Mouse (Mus musculus): ENCODE results near the gene Ubxn7.

Ubxn7 gene

GRCm38 (mm10) chr16:32382901-32383300, 50.8 kb downstream of the Ubxn7 start:
- DNase-seq (ENCODE audit: low spot score in 2 of 2) = no peak

- no peak for DNase-seq (ENCODE audit: low spot score in 2 of 2)
These were observed 52.8 kb downstream of the Ubxn7 start for GRCm38 (mm10) chr16:32384885-32385284.

GRCm38 (mm10) chr16:32386826-32387225, 54.8 kb downstream of the Ubxn7 start:
- no peak for DNase-seq (ENCODE audit: low spot score in 2 of 2)

GRCm38 (mm10) chr16:32389049-32389448, 57.0 kb downstream of the Ubxn7 start:
- no peak for DNase-seq (ENCODE audit: low spot score in 2 of 2)

GRCm38 (mm10) chr16:32389841-32390240, 57.8 kb downstream of the Ubxn7 start:
- no peak for DNase-seq (ENCODE audit: low spot score in 2 of 2)

- no peak for DNase-seq (ENCODE audit: low spot score in 2 of 2)
These were observed 58.8 kb downstream of the Ubxn7 start for GRCm38 (mm10) chr16:32390882-32391281.

GRCm38 (mm10) chr16:32395679-32396540, 63.9 kb downstream of the Ubxn7 start:
- DNase-seq (ENCODE audit: low spot score in 2 of 2) = no peak

- no peak for DNase-seq (ENCODE audit: low spot score in 2 of 2)
These were observed 64.4 kb downstream of the Ubxn7 start for GRCm38 (mm10) chr16:32396541-32396835.

- DNase-seq (ENCODE audit: low spot score in 2 of 2) = no peak
These were observed 66.1 kb downstream of the Ubxn7 start for GRCm38 (mm10) chr16:32398206-32398605.

- no peak for DNase-seq (ENCODE audit: low spot score in 2 of 2)
These were observed 68.2 kb downstream of the Ubxn7 start, which contains the start of gene Tm4sf19 for GRCm38 (mm10) chr16:32400267-32400666. Gene Tm4sf19, plus strand, starts transcription at chr16:32400506.

- DNase-seq (ENCODE audit: low spot score in 2 of 2) = no peak
These were observed 69.4 kb downstream of the Ubxn7 start for GRCm38 (mm10) chr16:32401335-32401965.

GRCm38 (mm10) chr16:32402818-32403217, 70.8 kb downstream of the Ubxn7 start:
- no peak for DNase-seq (ENCODE audit: low spot score in 2 of 2)

GRCm38 (mm10) chr16:32405716-32406115, 73.7 kb downstream of the Ubxn7 start:
- no peak for DNase-seq (ENCODE audit: low spot score in 2 of 2)

GRCm38 (mm10) chr16:32406671-32407070, 74.6 kb downstream of the Ubxn7 start:
- DNase-seq (ENCODE audit: low spot score in 2 of 2) = no peak

- DNase-seq (ENCODE audit: low spot score in 2 of 2) = no peak
These were observed 75.7 kb downstream of the Ubxn7 start for GRCm38 (mm10) chr16:32407730-32408129.

- DNase-seq (ENCODE audit: low spot score in 2 of 2) = no peak
These were observed 85.4 kb downstream of the Ubxn7 start for GRCm38 (mm10) chr16:32417457-32417856.

GRCm38 (mm10) chr16:32419517-32420483, 87.7 kb downstream of the Ubxn7 start, which contains the start of gene Tctex1d2:
Gene Tctex1d2, plus strand, starts transcription at chr16:32419702.
- DNase-seq (ENCODE audit: low spot score in 2 of 2) = peak; percentile 97

GRCm38 (mm10) chr16:32427506-32427905, 95.4 kb downstream of the Ubxn7 start:
- no peak for DNase-seq (ENCODE audit: low spot score in 2 of 2)

- peak; percentile 93 to 95 for DNase-seq (ENCODE audit: low spot score in 2 of 2)
These were observed 98.5 kb downstream of the Ubxn7 start, which contains the start of gene Pcyt1a for GRCm38 (mm10) chr16:32430474-32431046. Gene Pcyt1a, plus strand, starts transcription at chr16:32430921.

- no peak for DNase-seq (ENCODE audit: low spot score in 2 of 2)
These were observed 99.1 kb downstream of the Ubxn7 start for GRCm38 (mm10) chr16:32431047-32431591.

GRCm38 (mm10) chr16:32431926-32432325, 99.9 kb downstream of the Ubxn7 start:
- DNase-seq (ENCODE audit: low spot score in 2 of 2) = no peak
